Mouse (Mus musculus): Measurements from ENCODE around the gene Psmd9. TPM values are rescaled to one million over a fixed set of nuclear protein-coding genes. Genes with fewer than 3 reads are reported as not detected.
A peak's percentile ranks its signal among the peaks of the same experiment; 100 is the strongest.

The Psmd9 gene
- total and polyA plus RNA-seq, 3 experiments: 17.9 to 29.1 (median 20.5) TPM

- peak; percentile 39 for DNase-seq
Observed at GRCm38 (mm10) chr5:123245518-123245917, 76.3 kb downstream of the Psmd9 start.

- no peak for DNase-seq
Observed at GRCm38 (mm10) chr5:123251390-123251789, 82.2 kb downstream of the Psmd9 start.

GRCm38 (mm10) chr5:123251834-123252233 lies 82.6 kb downstream of the Psmd9 start, which contains the start of gene Wdr66:
Gene Wdr66 (plus strand): TSS chr5:123252102.
- DNase-seq: peak; percentile 85

- no peak for DNase-seq
Observed at GRCm38 (mm10) chr5:123256841-123257755, 87.9 kb downstream of the Psmd9 start.

- DNase-seq: peak; percentile 46
Observed at GRCm38 (mm10) chr5:123258990-123259389, 89.8 kb downstream of the Psmd9 start.

GRCm38 (mm10) chr5:123260698-123261097 lies 91.5 kb downstream of the Psmd9 start:
- DNase-seq: no peak

- DNase-seq: no peak
Observed at GRCm38 (mm10) chr5:123266909-123267308, 97.7 kb downstream of the Psmd9 start.

- no peak for DNase-seq
Observed at GRCm38 (mm10) chr5:123268477-123269474, 99.6 kb downstream of the Psmd9 start.

- DNase-seq: no peak
Observed at GRCm38 (mm10) chr5:123270917-123271316, 101.7 kb downstream of the Psmd9 start.

- no peak for DNase-seq
Observed at GRCm38 (mm10) chr5:123272927-123273326, 103.7 kb downstream of the Psmd9 start.

GRCm38 (mm10) chr5:123276636-123277341 lies 107.6 kb downstream of the Psmd9 start:
- DNase-seq: no peak

GRCm38 (mm10) chr5:123277342-123277701 lies 108.1 kb downstream of the Psmd9 start:
- DNase-seq: peak; percentile 6

- no peak for DNase-seq
Observed at GRCm38 (mm10) chr5:123277704-123278103, 108.5 kb downstream of the Psmd9 start.

GRCm38 (mm10) chr5:123279248-123279647 lies 110.0 kb downstream of the Psmd9 start:
- no peak for DNase-seq

GRCm38 (mm10) chr5:123281336-123282136 lies 112.3 kb downstream of the Psmd9 start:
- no peak for DNase-seq

GRCm38 (mm10) chr5:123285174-123285573 lies 116.0 kb downstream of the Psmd9 start:
- peak; percentile 8 for DNase-seq

GRCm38 (mm10) chr5:123288079-123288478 lies 118.9 kb downstream of the Psmd9 start:
- no peak for DNase-seq

GRCm38 (mm10) chr5:123294653-123295052 lies 125.4 kb downstream of the Psmd9 start:
- no peak for DNase-seq

GRCm38 (mm10) chr5:123296224-123296806 lies 127.1 kb downstream of the Psmd9 start:
- no peak for DNase-seq

- no peak for DNase-seq
Observed at GRCm38 (mm10) chr5:123296972-123297754, 128.0 kb downstream of the Psmd9 start.

Data from adrenal gland, adult 2 months (tissue).